ENCODE assay signal across 8 mouse cellular contexts in the genomic region with DNA sequence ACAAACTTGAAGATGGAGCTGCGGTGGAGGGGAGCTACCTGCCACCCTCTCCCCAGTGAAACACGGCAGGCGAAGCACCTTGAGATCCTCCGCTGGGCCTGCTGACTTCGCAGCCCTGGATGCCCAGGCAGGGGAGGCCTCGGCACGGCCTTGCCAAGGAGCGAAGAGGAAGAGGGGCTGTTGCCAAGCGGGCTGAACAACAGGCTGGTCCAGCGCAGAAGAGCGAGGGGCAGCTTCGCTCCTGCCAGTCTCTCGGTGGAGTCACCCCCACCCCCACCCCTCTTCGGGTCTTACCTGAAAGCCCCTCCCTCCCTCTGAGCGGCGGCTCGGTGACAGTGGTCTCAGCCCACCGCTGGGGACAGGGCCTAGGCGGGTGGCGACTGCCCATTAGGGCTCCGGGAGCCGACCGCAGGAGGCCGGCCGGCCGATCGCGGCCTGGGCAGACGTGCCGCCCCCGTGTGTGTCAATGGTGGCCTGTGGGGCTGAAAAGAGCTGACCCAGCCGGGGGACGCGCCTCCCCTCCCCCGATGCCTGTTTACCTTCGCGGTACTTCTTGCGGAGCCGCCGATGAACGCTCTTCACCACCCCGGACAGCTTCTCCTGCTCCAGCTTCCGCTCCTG. TPM values are rescaled to one million over a fixed set of nuclear protein-coding genes. Genes with fewer than 3 reads are reported as not detected.
DNase-seq lines count a peak whose midpoint lies in the region; ATAC-seq lines count a peak whose summit lies in the region.

No protein-coding gene starts in this region.

- peak; percentile 67 for ATAC-seq in forebrain, embryonic 14.5 days
- ATAC-seq in hematopoietic stem cell, adult 5-6 weeks (replicated peaks in 1 of 2; ENCODE audit: insufficient read depth in 1 of 2, low FRiP score in 2 of 2, low TSS enrichment in 1 of 2, low read depth in 1 of 2, poor library complexity in 2 of 2, severe bottlenecking in 2 of 2): peak; percentile 33 to 41
- peak; percentile 38 for ATAC-seq in megakaryocyte progenitor cell, adult 5-6 weeks (replicated peaks; ENCODE audit: poor library complexity)

- H3K4me3 ChIP-seq in forebrain, embryonic 14.5 days (ENCODE audit: low read depth, low read length): peak overlapping the region; percentile 89

- WGBS in forebrain, embryonic 14.5 days: 1% methylated on average over 39 of the region's 43 CpGs

- peak overlapping the region; percentile 95 for H3K9ac ChIP-seq in forebrain, embryonic 14.5 days (ENCODE audit: low read length)

- peak overlapping the region; percentile 93 for H3K27ac ChIP-seq in forebrain, embryonic 14.5 days (ENCODE audit: low read depth, low read length)

- peak; percentile 69 for DNase-seq in kidney, adult 18-20 months
- no peak for DNase-seq in kidney, adult 11 months
- DNase-seq in cerebellum, adult 11 months: peak; percentile 60
- peak; percentile 63 for DNase-seq in forebrain, embryonic 14.5 days (ENCODE audit: low spot score)
- DNase-seq in left cerebral cortex, adult 8-10 months (ENCODE audit: low spot score in 2 of 2): peak; percentile 25 to 30
- peak; percentile 15 for DNase-seq in spleen, adult 12 weeks (ENCODE audit: low spot score)

- H3K27me3 ChIP-seq in forebrain, embryonic 14.5 days (replicated peaks; ENCODE audit: control insufficient read depth, insufficient read depth, low read length): no peaks in the 10 kb centered on the region

- no peaks in the 10 kb centered on the region for H3K36me3 ChIP-seq in forebrain, embryonic 14.5 days (ENCODE audit: control insufficient read depth, insufficient read depth, low read length)

- H3K4me2 ChIP-seq in forebrain, embryonic 14.5 days (ENCODE audit: low read length): peak overlapping the region; percentile 82

- H3K9me3 ChIP-seq in forebrain, embryonic 14.5 days (replicated peaks; ENCODE audit: control insufficient read depth, low read length): no peaks in the 10 kb centered on the region

- peaks cover 16% of the 10 kb centered on the region for H3K4me1 ChIP-seq in forebrain, embryonic 14.5 days (ENCODE audit: control insufficient read depth, insufficient read depth, low read length)

RNA-seq across cellular contexts. Expression of gene Bmt2, which starts 0.5 kb away (rescaled TPM):
- polyA plus RNA-seq in forebrain, embryonic 14.5 days (2014; fragmentation: Nextera tagmentation; extraction: Ambion mirVana): 21.3 and 27.5 TPM in 2 replicates
- total RNA-seq in hematopoietic stem cell, adult 5-6 weeks (2017): 21.0 and 24.8 TPM in 2 replicates
- total RNA-seq in left cerebral cortex, adult 8-10 months (2022): 10 to 100 TPM; 20.9 to 23.5 (median 22.8) TPM
- total RNA-seq in megakaryocyte progenitor cell, adult 5-6 weeks (2015): 11.4 and 11.5 TPM in 2 replicates
- total RNA-seq in megakaryocyte progenitor cell, adult 5-6 weeks (2017): 8.2 and 9.3 TPM in 2 replicates
